Mouse (Mus musculus) lung, postnatal 0 days (tissue): Measurements from ENCODE around the gene Fbxw8.

Experiments used
- CTCF ChIP-seq: IDR thresholded peaks from 2 replicates; pipeline ENCODE4 v1.5.1; 2016; ENCODE audit warnings: antibody characterized with exemption, mild to moderate bottlenecking
- EP300 ChIP-seq: IDR thresholded peaks from 2 replicates; pipeline ENCODE4 v1.6.1; 2016; ENCODE audit warnings: antibody characterized with exemption, mild to moderate bottlenecking, control low read depth

DNA sequence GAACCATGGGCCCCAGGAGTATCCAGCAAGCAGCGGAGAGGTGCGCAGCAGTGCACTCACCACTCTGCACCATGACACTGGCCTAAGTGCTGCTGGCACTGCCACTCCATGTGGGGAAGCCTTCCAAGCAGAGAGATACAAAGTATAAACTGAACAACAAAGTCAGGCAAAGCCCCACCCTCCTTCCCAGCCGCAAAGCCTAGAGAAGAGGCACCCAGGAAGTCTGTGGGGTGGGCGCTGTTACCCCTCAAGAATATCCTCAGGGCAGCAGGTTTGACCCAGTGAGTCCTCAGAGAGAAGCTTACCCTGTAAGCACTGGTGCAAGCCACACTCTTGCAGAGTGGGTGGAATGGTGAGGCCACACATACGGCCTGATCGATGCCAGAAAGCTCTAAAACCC, 65.2 kb downstream of the Fbxw8 start:
- TF ChIP-seq CTCF = no peak
- TF ChIP-seq EP300 = no peak
